Mouse (Mus musculus) spleen, adult 12 weeks (tissue): ENCODE results near the gene Dmrtc2.

ENCODE experiments used
- DNase-seq: peaks from one replicate; pipeline ENCODE4 v3.0.0; 2022; ENCODE audit warnings: low spot score

The Dmrtc2 gene

DNA sequence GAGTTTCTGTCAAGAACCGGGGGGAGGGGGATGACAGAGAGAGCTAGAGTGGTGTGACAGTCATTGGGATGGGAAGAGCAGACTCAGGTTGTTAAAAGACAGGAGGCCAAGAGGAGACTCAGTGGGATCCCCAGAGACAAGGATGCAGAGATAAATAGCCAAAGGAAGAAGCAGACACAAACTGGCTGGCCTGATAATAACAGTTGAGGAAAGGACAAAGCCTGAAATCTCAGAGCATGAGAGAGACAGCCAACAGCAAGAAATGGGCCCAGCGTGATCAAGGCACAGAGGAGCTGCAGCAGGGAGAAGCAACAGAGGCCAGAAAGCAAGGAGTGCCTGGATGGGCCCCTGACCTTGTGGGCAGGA lies 32.4 kb downstream of the Dmrtc2 start:
- DNase-seq: peak; percentile 13

DNA sequence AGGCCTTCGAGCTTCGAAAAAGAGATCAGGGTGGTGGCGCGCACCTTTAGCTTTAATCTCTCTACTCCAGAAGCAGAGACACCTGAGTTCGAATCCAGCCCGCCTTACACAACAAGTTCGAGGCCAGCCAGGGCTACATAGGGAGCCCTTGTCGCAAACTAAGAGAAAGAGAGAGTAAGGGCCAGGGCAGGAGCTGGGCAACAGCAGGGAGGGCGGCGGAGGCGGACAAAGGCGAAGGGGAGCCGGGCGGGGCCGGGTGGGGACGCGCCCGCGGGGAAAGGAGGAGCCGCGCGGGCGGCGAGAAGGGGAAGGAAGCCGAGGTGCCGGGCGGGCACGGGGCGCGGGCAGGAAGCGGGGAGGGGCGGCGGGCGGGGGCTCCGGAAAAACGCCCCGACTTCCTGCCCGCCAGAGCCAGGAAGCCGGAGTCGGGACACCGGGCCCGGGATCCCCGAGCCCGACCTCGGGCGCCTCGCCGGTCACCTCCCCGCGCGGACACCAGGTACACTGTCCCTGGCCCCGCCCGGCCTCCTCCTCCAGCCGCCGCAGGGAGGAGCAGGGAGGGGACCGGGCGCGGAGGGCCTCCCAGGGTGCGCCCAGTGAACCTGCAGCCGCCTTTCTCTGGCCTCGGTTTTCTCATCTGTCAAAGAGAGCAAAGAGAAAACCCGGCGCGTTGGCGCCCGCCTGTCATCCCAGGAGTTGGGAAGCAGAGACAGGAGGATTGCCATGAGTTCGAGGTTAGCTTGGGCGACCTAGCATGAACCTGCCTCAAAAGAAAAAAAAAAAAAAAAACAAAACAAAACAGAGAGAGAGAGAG lies 33.0 kb downstream of the Dmrtc2 start, which contains the start of gene Arhgef1:
Arhgef1 (plus strand) TSS at position 283 of the 814 bp plus-strand sequence.
- peak; percentile 69 for DNase-seq

DNA sequence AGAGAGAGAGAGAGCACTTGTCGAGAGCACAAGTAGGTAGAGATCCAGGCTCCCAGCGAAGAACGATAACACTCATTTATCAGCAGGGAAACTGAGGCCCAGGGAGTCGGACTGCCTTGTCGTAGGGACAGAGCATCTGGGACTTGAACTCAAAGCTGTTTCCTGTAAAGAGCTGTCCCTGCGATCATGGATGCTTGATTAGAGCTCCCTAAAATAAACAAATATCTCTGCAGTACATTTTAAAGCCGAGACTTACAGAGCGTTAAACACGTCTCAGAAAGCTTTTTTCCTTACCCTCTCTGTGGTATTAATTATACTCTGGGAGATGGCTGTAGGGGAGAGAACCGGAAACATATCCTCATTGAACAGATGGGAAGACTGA lies 33.6 kb downstream of the Dmrtc2 start:
- no peak for DNase-seq

DNA sequence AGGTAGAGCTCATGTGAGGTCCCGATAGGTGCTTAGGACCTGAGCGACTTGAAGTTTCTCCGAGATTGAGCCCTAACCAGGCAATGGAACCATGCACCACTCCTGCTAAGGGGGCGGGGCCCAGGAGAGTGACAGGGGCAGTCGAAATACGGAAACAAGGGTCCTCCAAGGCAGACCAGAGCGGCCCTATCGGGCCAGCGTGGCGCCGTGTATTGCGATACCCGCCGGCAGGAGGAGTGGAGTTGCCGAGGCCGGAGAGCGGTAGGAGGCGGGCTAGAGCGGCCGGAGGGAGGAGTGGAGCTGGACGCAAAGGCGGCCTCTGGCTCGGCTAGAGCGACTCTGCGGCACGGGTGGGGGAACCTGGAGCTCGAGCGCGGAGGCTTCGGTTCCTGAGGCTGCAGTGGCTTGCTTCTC lies 34.2 kb downstream of the Dmrtc2 start:
- DNase-seq: peak; percentile 93

- peak; percentile 66 for DNase-seq
Observed at GRCm38 (mm10) chr7:24904936-24905335, 35.1 kb downstream of the Dmrtc2 start.

DNA sequence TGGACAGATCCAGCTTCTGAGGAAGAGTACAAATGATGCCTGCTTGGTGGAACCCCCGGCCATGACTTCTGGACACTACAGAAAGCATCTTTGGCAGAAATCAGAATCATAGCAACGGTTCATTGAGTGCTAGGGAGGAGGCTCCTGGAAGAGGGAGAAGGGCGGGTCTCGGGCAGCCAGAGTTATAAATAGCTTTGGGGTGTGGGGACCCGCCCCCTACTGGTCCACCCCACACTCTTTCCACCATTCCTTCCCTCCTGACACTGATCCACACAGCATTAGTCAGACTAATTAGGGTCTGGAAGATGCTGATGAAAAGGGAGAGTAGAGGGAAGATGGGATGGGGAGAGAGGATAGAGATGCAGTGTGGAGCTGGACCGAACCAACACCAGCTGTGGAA lies 36.7 kb downstream of the Dmrtc2 start:
- no peak for DNase-seq

- peak; percentile 32 for DNase-seq
Observed at GRCm38 (mm10) chr7:24907211-24907748, 37.4 kb downstream of the Dmrtc2 start.

DNA sequence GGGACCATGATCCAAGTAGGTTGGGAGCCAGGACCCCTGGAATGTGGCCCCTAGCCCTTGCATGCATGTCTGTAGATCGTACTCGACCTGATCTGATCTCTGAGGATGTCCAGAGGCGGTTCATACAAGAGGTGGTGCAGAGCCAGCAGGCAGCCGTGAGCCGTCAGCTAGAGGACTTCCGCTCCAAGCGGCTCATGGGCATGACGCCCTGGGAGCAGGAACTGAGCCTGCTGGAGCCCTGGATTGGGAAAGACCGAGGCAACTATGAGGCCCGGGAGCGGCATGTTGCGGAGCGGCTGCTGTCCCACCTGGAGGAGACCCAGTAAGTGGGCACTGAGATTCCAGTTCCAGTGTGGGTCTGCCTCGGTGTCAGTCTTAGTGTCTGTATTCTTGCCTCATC lies 42.6 kb downstream of the Dmrtc2 start:
- no peak for DNase-seq

GRCm38 (mm10) chr7:24918763-24919323 lies 49.0 kb downstream of the Dmrtc2 start:
- no peak for DNase-seq

- DNase-seq: no peak
Observed at GRCm38 (mm10) chr7:24919728-24920127, 49.9 kb downstream of the Dmrtc2 start.
